ENCODE assay signal across 9 mouse cellular contexts in the genomic region with DNA sequence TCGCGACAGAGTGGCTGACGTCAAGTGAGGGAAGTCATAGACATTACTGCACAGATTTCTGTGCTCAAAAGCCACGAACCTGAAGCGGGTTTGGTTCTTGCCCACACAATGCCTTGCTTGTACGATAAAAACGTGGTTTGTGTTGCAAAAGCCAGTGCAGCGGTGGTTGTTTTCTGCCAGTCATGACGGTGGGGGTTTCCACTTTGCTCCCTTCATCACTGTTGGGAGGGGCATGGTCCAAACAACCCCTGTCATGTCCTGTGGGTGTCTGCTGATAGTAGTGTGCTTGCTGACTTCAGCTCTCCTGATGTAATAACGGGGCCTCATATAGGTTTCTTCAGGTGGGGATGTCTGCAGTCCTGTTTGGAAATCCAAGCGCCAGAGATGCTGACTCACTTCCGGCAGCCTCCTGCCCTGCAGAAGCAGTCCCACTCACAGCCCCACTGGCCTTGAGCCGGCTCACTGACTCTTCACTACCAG. TPM values are rescaled to one million over a fixed set of nuclear protein-coding genes. Genes with fewer than 3 reads are reported as not detected.
A peak's percentile ranks its signal among the peaks of the same experiment; 100 is the strongest.
DNase-seq lines count a peak whose midpoint lies in the region.
"Had no signal": no experiment of that assay in that cellular context is flagged by ENCODE, and none has a peak within 500 bp of the region (broad histone marks: within the 10 kb centered on the region; RNA-seq: fewer than 3 reads in every experiment).

No protein-coding gene starts in this region.

- peak; percentile 98 for DNase-seq in 416B (ENCODE audit: low read depth)
- DNase-seq in R1 (ENCODE audit: low read depth, low spot score): peak; percentile 35
- no peak for DNase-seq in heart, embryonic 10.5 days (ENCODE audit: low spot score)
- DNase-seq in lung, postnatal 4 days: peak; percentile 53 to 60
- peak; percentile 57 for DNase-seq in thymus, postnatal 25 days
- no peak for DNase-seq in kidney, postnatal 4 days
- DNase-seq in layer of hippocampus, postnatal 14 days (ENCODE audit: low spot score in 2 of 2): no peak
- DNase-seq in frontal cortex, postnatal 36 days (ENCODE audit: low spot score in 2 of 2): no peak

- no peaks in the 10 kb centered on the region for H3K9me3 ChIP-seq in heart, embryonic 10.5 days
- H3K9me3 ChIP-seq: embryonic facial prominence, embryonic 13.5 days had no signal

- no peaks in the 10 kb centered on the region for H3K27me3 ChIP-seq in heart, embryonic 10.5 days (ENCODE audit: insufficient read depth, poor library complexity, severe bottlenecking)
- H3K27me3 ChIP-seq: embryonic facial prominence, embryonic 13.5 days had no signal

- WGBS in heart, embryonic 10.5 days: 59% methylated on average over 13 of the region's 13 CpGs

- no peaks in the 10 kb centered on the region for H3K36me3 ChIP-seq in heart, embryonic 10.5 days
- H3K36me3 ChIP-seq: embryonic facial prominence, embryonic 13.5 days had no signal

- peak overlapping the region; percentile 13; the same call in 1 of the 2 replicates for H3K27ac ChIP-seq in heart, embryonic 10.5 days
- H3K27ac ChIP-seq: embryonic facial prominence, embryonic 13.5 days had no signal

- peaks cover 36% of the 10 kb centered on the region for H3K4me1 ChIP-seq in heart, embryonic 10.5 days

- no peak overlapping the region for H3K4me3 ChIP-seq in heart, embryonic 10.5 days
- H3K4me3 ChIP-seq: embryonic facial prominence, embryonic 13.5 days had no signal

RNA-seq across cellular contexts. Expression of gene Incenp, which starts 39.5 kb away (rescaled TPM):
- polyA plus RNA-seq in heart, embryonic 10.5 days (2016; fragmentation: Nextera tagmentation; extraction: Ambion mirVana): 93.8 and 122 TPM in 2 replicates
- 10 to 100 TPM; 18.3 to 18.6 TPM for total RNA-seq in layer of hippocampus, postnatal 14 days (2021)

RNA-seq across cellular contexts. Expression of gene Fth1, which starts 41.5 kb away (rescaled TPM):
- 1,706 and 1,823 TPM in 2 replicates for polyA plus RNA-seq in heart, embryonic 10.5 days (2016; fragmentation: Nextera tagmentation; extraction: Ambion mirVana)
- total RNA-seq in layer of hippocampus, postnatal 14 days (2021): 1,000 to 10,000 TPM; 2,325 to 2,371 TPM

Comparison
In these comparisons a context has a peak if more than half of its experiments do, and no peak if none do; other contexts are left out.
1. DNase-seq: peak in 416B (single experiment), R1 (single experiment), lung, postnatal 4 days (2 of 2) and thymus, postnatal 25 days (single experiment); none in heart, embryonic 10.5 days (single experiment), kidney, postnatal 4 days (0 of 2), layer of hippocampus, postnatal 14 days (0 of 2) and frontal cortex, postnatal 36 days (0 of 2).